Mouse (Mus musculus): Measurements from ENCODE around the gene Rdh16f2.

DNA sequence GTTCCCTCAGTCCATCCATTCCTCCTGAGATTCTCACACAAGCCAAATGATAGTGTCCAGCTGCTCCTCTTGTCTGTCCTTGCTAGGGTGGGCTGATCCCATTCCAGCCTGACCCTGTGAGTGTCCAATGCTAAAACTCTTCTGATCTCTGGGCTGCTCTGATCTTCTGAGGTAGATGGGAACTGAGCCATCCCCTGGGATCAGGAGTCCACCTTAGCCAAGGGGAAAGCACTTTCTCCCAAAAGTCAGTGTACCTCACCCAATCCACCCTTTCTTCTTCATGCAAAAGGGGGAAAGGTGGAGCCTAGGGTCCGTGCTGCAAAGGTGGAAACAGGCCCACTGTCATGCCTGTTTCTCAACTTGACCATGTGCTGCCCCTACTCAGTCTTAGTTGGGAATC, 25.2 kb downstream of the Rdh16f2 start:
- TF ChIP-seq GATA1 (IDR thresholded peaks at IDR 0.05; ENCODE audit: borderline replicate concordance, low read length) (no peak), FLI1 (IDR thresholded peaks at IDR 0.05; ENCODE audit: low read length) (no peak)
